Mouse (Mus musculus): ENCODE measurements around the gene Dxo.

Gene Dxo

GRCm38 (mm10) chr17:34865981-34866380, 29.2 kb downstream of the Dxo start:
- TF ChIP-seq NANOG (IDR thresholded peaks at IDR 0.05; ENCODE audit: borderline replicate concordance, low read length) (no peak), POU5F1 (IDR thresholded peaks at IDR 0.05; ENCODE audit: borderline replicate concordance, low read length) (no peak), CTCF (conservative IDR thresholded peaks at IDR 0.05; ENCODE audit: low read length) (no peak)
- Histone ChIP-seq H3K9me3 (ENCODE audit: low read length) (no peaks in the 10 kb centered on the region), H3K36me3 (ENCODE audit: insufficient read depth, low read length) (no peaks in the 10 kb centered on the region), H3K4me1 (replicated peaks; ENCODE audit: low read depth, low read length) (no peaks in the 10 kb centered on the region), H3K4me3 (replicated peaks; ENCODE audit: low read length) (no peak overlapping the region), H3K27me3 (ENCODE audit: insufficient read depth, low read length) (peaks cover 17% of the 10 kb centered on the region)

GRCm38 (mm10) chr17:34874321-34874720, 37.5 kb downstream of the Dxo start:
- Histone ChIP-seq H3K27me3 (ENCODE audit: insufficient read depth, low read length) (peaks cover 10% of the 10 kb centered on the region; the same call in 1 of the 2 replicates), H3K9me3 (ENCODE audit: low read length) (no peaks in the 10 kb centered on the region), H3K4me3 (replicated peaks; ENCODE audit: low read length) (no peak overlapping the region), H3K4me1 (replicated peaks; ENCODE audit: low read depth, low read length) (peaks cover 19% of the 10 kb centered on the region), H3K36me3 (ENCODE audit: insufficient read depth, low read length) (no peaks in the 10 kb centered on the region)
- TF ChIP-seq NANOG (IDR thresholded peaks at IDR 0.05; ENCODE audit: borderline replicate concordance, low read length) (no peak), CTCF (conservative IDR thresholded peaks at IDR 0.05; ENCODE audit: low read length) (no peak), POU5F1 (IDR thresholded peaks at IDR 0.05; ENCODE audit: borderline replicate concordance, low read length) (no peak)

- peaks cover 6% of the 10 kb centered on the region for H3K27me3 ChIP-seq (ENCODE audit: insufficient read depth, low read length)
- no peaks in the 10 kb centered on the region for H3K36me3 ChIP-seq (ENCODE audit: insufficient read depth, low read length)
- TF ChIP-seq CTCF (conservative IDR thresholded peaks at IDR 0.05; ENCODE audit: low read length) (no peak), NANOG (IDR thresholded peaks at IDR 0.05; ENCODE audit: borderline replicate concordance, low read length) (no peak), POU5F1 (IDR thresholded peaks at IDR 0.05; ENCODE audit: borderline replicate concordance, low read length) (no peak)
- peaks cover 46% of the 10 kb centered on the region for H3K4me1 ChIP-seq (replicated peaks; ENCODE audit: low read depth, low read length)
- H3K4me3 ChIP-seq (replicated peaks; ENCODE audit: low read length): peak within 1 kb of the TSS; percentile 57
- H3K9me3 ChIP-seq (ENCODE audit: low read length): no peaks in the 10 kb centered on the region
These were observed 42.6 kb downstream of the Dxo start, which contains the start of gene Zbtb12 for GRCm38 (mm10) chr17:34879336-34879879. Gene Zbtb12, plus strand, starts transcription at chr17:34879483.

- Histone ChIP-seq H3K27me3 (ENCODE audit: insufficient read depth, low read length) (peaks cover 6% of the 10 kb centered on the region), H3K36me3 (ENCODE audit: insufficient read depth, low read length) (no peaks in the 10 kb centered on the region), H3K9me3 (ENCODE audit: low read length) (no peaks in the 10 kb centered on the region), H3K4me3 (replicated peaks; ENCODE audit: low read length) (no peak overlapping the region), H3K4me1 (replicated peaks; ENCODE audit: low read depth, low read length) (peaks cover 46% of the 10 kb centered on the region)
- TF ChIP-seq NANOG (IDR thresholded peaks at IDR 0.05; ENCODE audit: borderline replicate concordance, low read length) (no peak), CTCF (conservative IDR thresholded peaks at IDR 0.05; ENCODE audit: low read length) (no peak), POU5F1 (IDR thresholded peaks at IDR 0.05; ENCODE audit: borderline replicate concordance, low read length) (no peak)
These were observed 44.3 kb downstream of the Dxo start for GRCm38 (mm10) chr17:34881166-34881565.

GRCm38 (mm10) chr17:34881683-34882310, 45.0 kb downstream of the Dxo start, which contains the start of gene Gm20547:
Gene Gm20547, minus strand, starts transcription at chr17:34882042.
- H3K4me1 ChIP-seq (replicated peaks; ENCODE audit: low read depth, low read length): peaks cover 46% of the 10 kb centered on the region
- H3K4me3 ChIP-seq (replicated peaks; ENCODE audit: low read length): peak within 1 kb of the TSS; percentile 43
- no peaks in the 10 kb centered on the region for H3K36me3 ChIP-seq (ENCODE audit: insufficient read depth, low read length)
- peaks cover 6% of the 10 kb centered on the region for H3K27me3 ChIP-seq (ENCODE audit: insufficient read depth, low read length)
- TF ChIP-seq POU5F1 (IDR thresholded peaks at IDR 0.05; ENCODE audit: borderline replicate concordance, low read length) (no peak), CTCF (conservative IDR thresholded peaks at IDR 0.05; ENCODE audit: low read length) (no peak), NANOG (IDR thresholded peaks at IDR 0.05; ENCODE audit: borderline replicate concordance, low read length) (no peak)
- no peaks in the 10 kb centered on the region for H3K9me3 ChIP-seq (ENCODE audit: low read length)

GRCm38 (mm10) chr17:34883332-34883731, 46.5 kb downstream of the Dxo start:
- H3K4me3 ChIP-seq (replicated peaks; ENCODE audit: low read length): no peak overlapping the region
- H3K9me3 ChIP-seq (ENCODE audit: low read length): no peaks in the 10 kb centered on the region
- no peaks in the 10 kb centered on the region for H3K36me3 ChIP-seq (ENCODE audit: insufficient read depth, low read length)
- peaks cover 41% of the 10 kb centered on the region for H3K4me1 ChIP-seq (replicated peaks; ENCODE audit: low read depth, low read length)
- TF ChIP-seq CTCF (conservative IDR thresholded peaks at IDR 0.05; ENCODE audit: low read length): no peak
- TF ChIP-seq POU5F1 (IDR thresholded peaks at IDR 0.05; ENCODE audit: borderline replicate concordance, low read length): no peak
- no peak for TF ChIP-seq NANOG (IDR thresholded peaks at IDR 0.05; ENCODE audit: borderline replicate concordance, low read length)
- peaks cover 6% of the 10 kb centered on the region for H3K27me3 ChIP-seq (ENCODE audit: insufficient read depth, low read length)

- TF ChIP-seq NANOG (IDR thresholded peaks at IDR 0.05; ENCODE audit: borderline replicate concordance, low read length): no peak
- TF ChIP-seq CTCF (conservative IDR thresholded peaks at IDR 0.05; ENCODE audit: low read length): no peak
- TF ChIP-seq POU5F1 (IDR thresholded peaks at IDR 0.05; ENCODE audit: borderline replicate concordance, low read length): no peak
- no peaks in the 10 kb centered on the region for H3K36me3 ChIP-seq (ENCODE audit: insufficient read depth, low read length)
- peaks cover 6% of the 10 kb centered on the region for H3K27me3 ChIP-seq (ENCODE audit: insufficient read depth, low read length)
- H3K4me1 ChIP-seq (replicated peaks; ENCODE audit: low read depth, low read length): peaks cover 29% of the 10 kb centered on the region
- H3K4me3 ChIP-seq (replicated peaks; ENCODE audit: low read length): no peak overlapping the region
- H3K9me3 ChIP-seq (ENCODE audit: low read length): no peaks in the 10 kb centered on the region
These were observed 47.9 kb downstream of the Dxo start for GRCm38 (mm10) chr17:34884704-34885103.

GRCm38 (mm10) chr17:34885615-34886014, 48.8 kb downstream of the Dxo start:
- no peak overlapping the region for H3K4me3 ChIP-seq (replicated peaks; ENCODE audit: low read length)
- H3K27me3 ChIP-seq (ENCODE audit: insufficient read depth, low read length): peaks cover 6% of the 10 kb centered on the region
- TF ChIP-seq NANOG (IDR thresholded peaks at IDR 0.05; ENCODE audit: borderline replicate concordance, low read length) (no peak), CTCF (conservative IDR thresholded peaks at IDR 0.05; ENCODE audit: low read length) (no peak), POU5F1 (IDR thresholded peaks at IDR 0.05; ENCODE audit: borderline replicate concordance, low read length) (no peak)
- H3K4me1 ChIP-seq (replicated peaks; ENCODE audit: low read depth, low read length): peaks cover 29% of the 10 kb centered on the region
- H3K36me3 ChIP-seq (ENCODE audit: insufficient read depth, low read length): no peaks in the 10 kb centered on the region
- H3K9me3 ChIP-seq (ENCODE audit: low read length): no peaks in the 10 kb centered on the region

Data from E14TG2a.4 (cell line).